Mouse (Mus musculus) lung, postnatal 36 days (tissue): ENCODE data around the gene Col6a6.
"Not testable (repeated sequence)": the region's sequence is repeated elsewhere in the genome, so short reads cannot be mapped to it uniquely, and the experiment has no call there.

Source experiments
- DNase-seq: peaks from one replicate; pipeline ENCODE4 v3.0.0; 2022; ENCODE audit warnings: mixed read lengths

Col6a6 gene

GRCm38 (mm10) chr9:105658216-105658615, 169.7 kb downstream of the Col6a6 start:
- DNase-seq, result no peak

GRCm38 (mm10) chr9:105656189-105656588, 171.8 kb downstream of the Col6a6 start:
- DNase-seq, result no peak

- DNase-seq, result peak; percentile 96
These were observed 185.2 kb downstream of the Col6a6 start, which contains the start of gene Pik3r4 for GRCm38 (mm10) chr9:105642460-105643371. TSS of gene Pik3r4 (plus strand) at chr9:105642978.

- not testable (repeated sequence) for DNase-seq
These were observed 186.6 kb downstream of the Col6a6 start for GRCm38 (mm10) chr9:105641377-105641776.
